Mouse (Mus musculus) lung, embryonic 14.5 days (tissue): Measurements from ENCODE around the gene Tmem135. TPM values are rescaled to one million over a fixed set of nuclear protein-coding genes. Genes with fewer than 3 reads are reported as not detected.

Experiments
- ATAC-seq: fragments of 200-750 bp; cut with Nextera tagmentation; 2 replicates; pipeline ENCODE4 v1.8.0; 2017; ENCODE audit warnings: mild to moderate bottlenecking, moderate TSS enrichment, moderate library complexity; ENCODE audit not compliant: insufficient read depth
- DNase-seq: peaks from one replicate; pipeline ENCODE4 v3.0.0-alpha.2; 2015
- H3K27ac ChIP-seq: fragments of 300-500 bp; sonication (generic); 2 replicates; pipeline ENCODE4 v1.5.1; 2014; ENCODE audit warnings: low read depth, mild to moderate bottlenecking, moderate library complexity
- H3K27me3 ChIP-seq: fragments of 300-500 bp; sonication (generic); 2 replicates; pipeline ENCODE4 v1.6.1; 2014; ENCODE audit warnings: low read length, control low read depth; ENCODE audit not compliant: insufficient read depth
- H3K36me3 ChIP-seq: fragments of 300-500 bp; sonication (generic); 2 replicates; pipeline ENCODE4 v1.6.1; 2014; ENCODE audit warnings: control low read depth; ENCODE audit not compliant: insufficient read depth
- H3K4me1 ChIP-seq: fragments of 300-500 bp; sonication (generic); 2 replicates; pipeline ENCODE4 v1.6.1; 2014; ENCODE audit warnings: antibody characterized with exemption, control low read depth; ENCODE audit not compliant: insufficient read depth
- H3K4me2 ChIP-seq: fragments of 300-500 bp; sonication (generic); 2 replicates; pipeline ENCODE4 v1.6.1; 2014; ENCODE audit warnings: mild to moderate bottlenecking
- H3K4me3 ChIP-seq: fragments of 300-500 bp; sonication (generic); 2 replicates; pipeline ENCODE4 v1.5.1; 2014; ENCODE audit warnings: low read depth, low read length
- H3K9ac ChIP-seq: fragments of 300-500 bp; sonication (generic); 2 replicates; pipeline ENCODE4 v1.6.1; 2014
- H3K9me3 ChIP-seq: fragments of 300-500 bp; sonication (generic); 2 replicates; pipeline ENCODE4 v1.6.1; 2016; ENCODE audit warnings: low read depth, low read length, control low read depth
- CTCF ChIP-seq: IDR thresholded peaks from 2 replicates; pipeline ENCODE4 v1.5.1; 2016; ENCODE audit warnings: antibody characterized with exemption, low read depth
- WGBS: fragments of 180-500 bp; shearing (Covaris S2); extraction: QIAGEN DNeasy Blood & Tissue Kit; methylation state at CpG from one replicate; pipeline ENCODE4 v1.1.7; 2014; 5-methylcytosine and 5-hydroxymethylcytosine counted together
- polyA plus RNA-seq: library from polyadenylated mRNA; unstranded; fragments of >200 nt; fragmentation: Nextera tagmentation; extraction: Ambion mirVana; gene quantifications from 2 replicates; pipeline ENCODE4 v1.2.1, GENCODE M21; 2014

The Tmem135 gene
- polyA plus RNA-seq, result 22.6 and 22.9 TPM in 2 replicates

DNA sequence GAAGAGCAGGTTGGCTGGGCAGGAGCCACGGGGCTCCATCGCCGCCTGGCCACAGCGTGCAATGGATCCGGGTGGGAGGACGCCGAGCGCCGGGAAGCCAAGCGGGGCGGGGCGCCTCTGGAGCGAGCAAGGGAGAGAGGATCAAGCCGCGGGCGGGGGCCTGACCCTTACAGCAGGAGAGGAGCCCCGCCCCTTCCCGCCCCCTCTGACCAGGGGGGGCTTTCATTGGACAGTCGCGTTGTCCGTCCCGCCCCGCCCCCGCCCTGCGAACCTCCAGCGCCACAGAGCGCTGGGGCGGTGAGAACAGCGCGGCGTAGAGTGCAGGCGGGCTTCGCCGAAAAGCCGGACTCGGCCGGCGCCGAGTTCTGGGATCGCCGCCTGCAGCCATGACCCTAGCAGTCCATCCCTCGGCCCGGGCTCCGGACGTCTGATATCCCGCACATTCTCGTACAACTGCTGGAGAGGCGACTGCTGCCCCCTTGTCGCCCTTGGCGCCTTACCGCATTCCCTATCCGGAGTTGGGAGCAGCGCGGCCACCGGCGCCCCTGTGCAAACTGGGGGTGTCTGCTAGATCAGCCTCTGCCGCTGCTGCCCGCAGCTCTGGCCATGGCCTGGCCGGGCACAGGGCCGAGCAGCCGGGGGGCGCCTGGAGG, at the start of gene Tmem135, which contains the start of gene Fzd4:
Gene Tmem135, minus strand, starts transcription at position 142 of the 653 bp plus-strand sequence.
Gene Fzd4, plus strand, starts transcription at position 275 of the 653 bp plus-strand sequence.
- Histone ChIP-seq H3K4me1 (0 out of 2 replicates have a peak, but pooled peaks cover 8% of the 10 kb centered on the region), H3K9ac (peak within 1 kb of the TSS; percentile 79)
- DNase-seq, result peak; percentile 97

DNA sequence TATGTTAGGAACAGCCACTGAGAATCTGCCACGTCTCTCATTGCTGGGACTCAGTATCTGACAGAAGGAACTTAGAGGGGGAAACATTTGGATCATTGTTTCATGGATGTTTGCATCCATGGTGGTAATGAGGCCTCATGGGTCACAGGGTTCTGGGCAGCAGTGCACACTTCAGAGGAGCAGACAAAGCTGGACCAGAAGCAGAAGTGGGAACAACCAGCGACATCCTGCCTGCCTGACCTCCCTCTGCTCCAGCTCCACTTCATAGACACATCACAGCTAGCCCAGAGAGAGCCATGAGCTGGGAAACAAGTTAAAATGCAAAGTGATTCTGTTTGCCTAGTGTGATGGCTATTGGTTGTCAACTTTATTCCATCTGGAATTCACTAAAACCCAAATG, 46.3 kb upstream of the Tmem135 start:
- no peaks in the 10 kb centered on the region for H3K27me3 ChIP-seq
- WGBS, result 63% methylated on average over 2 of the region's 2 CpGs
- no peak overlapping the region for H3K27ac ChIP-seq
- no peaks in the 10 kb centered on the region for H3K4me1 ChIP-seq
- ATAC-seq, result no peak
- H3K4me3 ChIP-seq, result no peak overlapping the region
- H3K9me3 ChIP-seq, result no peaks in the 10 kb centered on the region
- DNase-seq, result no peak
- H3K4me2 ChIP-seq, result no peak overlapping the region
- TF ChIP-seq CTCF, result no peak
- no peak overlapping the region for H3K9ac ChIP-seq
- H3K36me3 ChIP-seq, result no peaks in the 10 kb centered on the region

More for the DNA sequence above, at the start of gene Tmem135, which contains the start of gene Fzd4:
- peak; percentile 97 for ATAC-seq
- Histone ChIP-seq H3K4me2 (peak within 1 kb of the TSS; percentile 90), H3K27me3 (0 out of 2 replicates have a peak, but pooled peaks cover 6% of the 10 kb centered on the region), H3K36me3 (peaks cover 11% of the 10 kb centered on the region; the same call in 1 of the 2 replicates), H3K4me3 (peak within 1 kb of the TSS; percentile 67), H3K27ac (peak within 1 kb of the TSS; percentile 86), H3K9me3 (no peaks in the 10 kb centered on the region)
- no peak; the same call in 1 of the 2 replicates for TF ChIP-seq CTCF
- WGBS, result under 1% methylated on average over 60 of the region's 62 CpGs

DNA sequence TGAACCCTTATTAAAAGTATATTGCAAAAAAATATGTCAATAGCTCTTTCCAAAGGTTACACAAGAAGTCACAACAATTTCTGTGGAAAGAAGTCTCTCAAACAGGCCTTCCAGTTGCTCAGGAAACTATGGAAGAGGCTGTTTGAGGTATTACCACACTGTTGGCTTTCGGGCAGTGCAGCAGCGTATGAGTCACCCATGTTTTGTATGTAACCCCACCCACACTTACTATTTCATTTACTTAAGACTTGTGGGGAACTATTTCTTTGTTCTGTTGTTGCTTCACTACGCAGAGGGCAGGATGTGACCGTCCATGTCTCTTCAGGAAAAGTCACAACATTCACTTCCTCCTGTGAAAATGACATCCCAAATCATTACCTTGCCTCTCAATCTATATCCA, 41.1 kb upstream of the Tmem135 start:
- TF ChIP-seq CTCF, result no peak
- Histone ChIP-seq H3K4me1 (no peaks in the 10 kb centered on the region), H3K27ac (no peak overlapping the region), H3K27me3 (no peaks in the 10 kb centered on the region), H3K9me3 (no peaks in the 10 kb centered on the region), H3K4me3 (no peak overlapping the region), H3K9ac (no peak overlapping the region), H3K36me3 (no peaks in the 10 kb centered on the region), H3K4me2 (no peak overlapping the region)
- ATAC-seq (no peak; the same call in 1 of the 2 replicates), DNase-seq (no peak)
- 69% methylated on average over 4 of the region's 4 CpGs for WGBS

DNA sequence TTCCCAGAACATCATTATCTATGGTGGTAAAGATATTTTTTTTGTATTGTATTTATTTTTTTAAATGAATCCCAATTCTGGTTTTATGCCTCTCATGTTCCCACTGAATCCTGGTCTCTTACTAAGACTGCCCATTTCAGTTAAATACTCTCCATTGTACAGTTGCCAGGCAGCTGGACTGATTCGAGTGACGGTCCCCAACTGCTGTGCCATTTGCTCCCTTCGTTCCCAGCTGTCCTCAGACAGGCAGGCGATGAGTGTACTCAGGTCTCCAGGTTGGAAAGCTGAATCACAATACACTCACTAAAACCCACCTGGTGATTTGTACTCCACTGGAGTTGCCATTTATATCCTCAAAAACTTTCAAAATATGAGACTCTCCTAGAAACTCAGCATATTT, 38.2 kb upstream of the Tmem135 start:
- DNase-seq (no peak), ATAC-seq (no peak)
- Histone ChIP-seq H3K4me3 (no peak overlapping the region), H3K36me3 (no peaks in the 10 kb centered on the region), H3K9me3 (no peaks in the 10 kb centered on the region), H3K4me1 (no peaks in the 10 kb centered on the region), H3K4me2 (no peak overlapping the region), H3K9ac (no peak overlapping the region), H3K27me3 (no peaks in the 10 kb centered on the region), H3K27ac (no peak overlapping the region)
- TF ChIP-seq CTCF, result no peak
- WGBS, result 66% methylated on average over 4 of the region's 4 CpGs

DNA sequence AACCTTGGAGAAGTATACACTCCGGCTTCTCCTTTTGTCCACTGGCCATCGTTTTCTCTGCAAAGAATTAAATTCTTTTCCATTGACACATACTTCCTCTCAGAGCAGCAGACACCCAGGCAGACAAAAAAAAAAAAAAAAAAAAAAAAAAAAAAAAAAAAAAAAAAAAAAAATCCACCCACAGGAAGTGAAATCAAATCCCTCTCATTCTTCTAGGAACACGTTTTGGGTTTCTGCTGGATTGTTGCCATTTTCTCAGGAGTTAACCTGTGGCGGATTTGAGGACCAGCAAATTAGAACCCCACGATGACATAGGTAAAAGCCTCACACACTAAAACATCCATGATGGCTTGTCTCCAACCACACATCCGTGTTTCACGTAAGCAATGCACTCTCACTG, 37.3 kb upstream of the Tmem135 start:
- Histone ChIP-seq H3K4me2 (no peak overlapping the region), H3K9me3 (no peaks in the 10 kb centered on the region), H3K27me3 (no peaks in the 10 kb centered on the region), H3K36me3 (no peaks in the 10 kb centered on the region), H3K4me3 (no peak overlapping the region), H3K27ac (no peak overlapping the region), H3K4me1 (no peaks in the 10 kb centered on the region), H3K9ac (no peak overlapping the region)
- no peak for DNase-seq
- no peak for ATAC-seq
- WGBS, result 60% methylated on average over 7 of the region's 7 CpGs
- no peak for TF ChIP-seq CTCF

DNA sequence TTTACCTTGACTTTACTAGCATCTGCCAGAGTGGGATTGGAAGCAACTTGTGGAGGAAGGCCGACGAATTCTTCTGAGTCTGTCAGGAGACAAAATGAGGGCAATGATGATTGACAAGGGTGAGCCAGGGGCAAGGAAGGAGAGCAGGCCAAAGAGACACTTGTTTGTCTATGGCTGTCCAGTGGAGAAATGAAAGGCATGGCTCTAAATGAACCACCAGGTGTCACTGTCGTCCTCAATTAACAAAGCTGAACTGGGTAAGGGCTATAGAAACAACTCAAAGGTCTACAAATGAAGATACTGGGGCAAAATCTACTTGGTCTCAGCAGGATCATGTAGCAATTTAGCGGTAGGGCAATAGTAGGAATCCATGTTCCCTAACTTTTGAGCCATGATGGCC, 33.6 kb upstream of the Tmem135 start:
- TF ChIP-seq CTCF, result peak; percentile 77
- Histone ChIP-seq H3K9ac (no peak overlapping the region), H3K9me3 (no peaks in the 10 kb centered on the region), H3K4me2 (no peak overlapping the region), H3K4me3 (no peak overlapping the region), H3K27ac (no peak overlapping the region), H3K36me3 (no peaks in the 10 kb centered on the region), H3K27me3 (no peaks in the 10 kb centered on the region), H3K4me1 (no peaks in the 10 kb centered on the region)
- DNase-seq, result peak; percentile 77
- 41% methylated on average over 4 of the region's 4 CpGs for WGBS
- ATAC-seq, result no peak

DNA sequence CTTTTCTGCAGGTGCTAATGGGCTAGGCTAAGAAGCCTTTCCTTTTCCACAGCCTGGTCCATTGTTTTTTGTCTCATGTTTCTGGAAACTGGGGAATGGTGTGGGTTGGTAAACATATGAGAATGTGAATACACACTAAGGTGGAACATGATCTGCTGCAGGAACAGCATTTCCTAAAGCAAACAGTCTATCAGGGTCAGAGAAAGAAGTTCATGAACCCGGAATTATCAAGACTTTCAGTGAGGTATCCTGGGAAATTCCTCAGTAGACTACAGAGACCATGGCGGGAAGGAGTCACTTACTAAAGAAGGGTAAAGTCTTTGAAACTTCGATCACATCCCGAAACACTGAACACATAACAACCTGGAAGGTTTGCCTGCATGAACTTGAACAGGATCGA, 32.4 kb upstream of the Tmem135 start:
- H3K4me1 ChIP-seq, result no peaks in the 10 kb centered on the region
- H3K9me3 ChIP-seq, result no peaks in the 10 kb centered on the region
- H3K36me3 ChIP-seq, result no peaks in the 10 kb centered on the region
- H3K27me3 ChIP-seq, result no peaks in the 10 kb centered on the region
- DNase-seq (no peak), ATAC-seq (no peak)
- H3K4me2 ChIP-seq, result no peak overlapping the region
- H3K27ac ChIP-seq, result no peak overlapping the region
- no peak for TF ChIP-seq CTCF
- H3K4me3 ChIP-seq, result no peak overlapping the region
- no peak overlapping the region for H3K9ac ChIP-seq
- WGBS, result 64% methylated on average over 5 of the region's 5 CpGs
